Mouse (Mus musculus) testis, adult 2 months (tissue): ENCODE data around the gene Kat6b.

Source experiments
- CTCF ChIP-seq: fragments of 200-500 bp; IDR thresholded peaks from 2 replicates; pipeline ENCODE4 v1.5.1; 2012; ENCODE audit warnings: low read depth, mild to moderate bottlenecking, inconsistent platforms, low read length, moderate library complexity; ENCODE audit not compliant: control insufficient read depth, insufficient read depth, insufficient replicate concordance
- POLR2A ChIP-seq: fragments of 200-500 bp; IDR thresholded peaks from 2 replicates; pipeline ENCODE4 v1.6.1; 2012; ENCODE audit warnings: low read depth, mild to moderate bottlenecking, inconsistent platforms, low read length, moderate library complexity; ENCODE audit not compliant: control insufficient read depth

DNA sequence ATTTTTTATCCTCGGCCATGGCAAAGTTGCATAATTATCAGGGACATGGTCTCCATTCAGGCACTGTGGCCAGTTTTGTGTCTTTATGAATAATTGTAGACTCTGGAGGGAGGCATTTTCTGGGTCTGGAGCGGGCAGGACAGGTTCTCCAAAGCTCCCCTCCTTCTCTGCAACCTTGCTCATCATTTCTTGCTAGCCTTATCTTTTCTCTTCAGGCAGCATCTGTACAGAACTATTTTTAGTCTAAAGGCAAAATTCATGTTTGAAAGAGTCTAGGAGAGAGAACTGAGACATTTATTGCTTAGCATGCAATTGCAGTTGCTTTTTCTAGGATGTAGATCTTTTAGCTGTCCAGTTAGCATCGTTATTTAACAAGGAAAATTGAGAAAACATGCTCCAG is 38.1 kb downstream of the Kat6b start:
- TF ChIP-seq CTCF (no peak), POLR2A (no peak)
